Mouse (Mus musculus) heart, adult 2 months (tissue): ENCODE data around the gene Fbxw9. TPM values are rescaled to one million over a fixed set of nuclear protein-coding genes. Genes with fewer than 3 reads are reported as not detected.
"Not testable (repeated sequence)": the region's sequence is repeated elsewhere in the genome, so short reads cannot be mapped to it uniquely, and the experiment has no call there.

ENCODE experiments used
- DNase-seq, 2 experiments: peaks; one replicate each; pipeline ENCODE4 v3.0.0; 2021
- H3K27ac ChIP-seq: fragments of 200-600 bp; 2 replicates; pipeline ENCODE4 v1.8.1; 2022
- H3K27me3 ChIP-seq: fragments of 200-500 bp; 2 replicates; pipeline ENCODE4 v1.6.1; 2012; ENCODE audit warnings: mild to moderate bottlenecking, low read length, inconsistent platforms, mixed read lengths; ENCODE audit not compliant: control insufficient read depth, insufficient read depth
- H3K36me3 ChIP-seq: fragments of 200-500 bp; 2 replicates; pipeline ENCODE4 v1.6.1; 2012; ENCODE audit warnings: low read length, inconsistent platforms; ENCODE audit not compliant: control insufficient read depth, insufficient read depth
- H3K4me1 ChIP-seq: fragments of 200-500 bp; 2 replicates; pipeline ENCODE4 v1.6.1; 2011; ENCODE audit warnings: low read length; ENCODE audit not compliant: control insufficient read depth, insufficient read depth
- H3K4me3 ChIP-seq: fragments of 200-600 bp; 2 replicates; pipeline ENCODE4 v1.8.1; 2022
- H3K79me2 ChIP-seq: fragments of 200-500 bp; replicated peaks from 2 replicates; pipeline ENCODE4 v1.6.1; 2012; ENCODE audit warnings: mild to moderate bottlenecking, inconsistent platforms, low read length, moderate library complexity, mixed read lengths; ENCODE audit not compliant: control insufficient read depth, insufficient read depth
- H3K9ac ChIP-seq: fragments of 200-500 bp; 2 replicates; pipeline ENCODE4 v1.6.1; 2012; ENCODE audit warnings: low read depth, mild to moderate bottlenecking, control low read depth, inconsistent platforms, low read length, mixed read lengths
- CTCF ChIP-seq: fragments of 200-600 bp; IDR thresholded peaks from 2 replicates; pipeline ENCODE4 v1.8.1; 2022; ENCODE audit warnings: antibody characterized with exemption, mild to moderate bottlenecking, moderate library complexity
- EP300 ChIP-seq: fragments of 200-500 bp; IDR thresholded peaks from 2 replicates; pipeline ENCODE4 v1.6.1; 2011; ENCODE audit warnings: low read depth, low read length, control low read depth; ENCODE audit not compliant: insufficient read depth
- POLR2A ChIP-seq: fragments of 200-500 bp; IDR thresholded peaks from 2 replicates; pipeline ENCODE4 v1.6.1; 2011; ENCODE audit warnings: mild to moderate bottlenecking, low read depth, low read length, control low read depth; ENCODE audit not compliant: insufficient read depth
- WGBS: fragments of 180-500 bp; shearing (Covaris S2); methylation state at CpG from one replicate; pipeline ENCODE4 v1.1.7; 2018; 5-methylcytosine and 5-hydroxymethylcytosine counted together
- intact Hi-C: fragments of 180-260 bp; cut with DNase I; formaldehyde crosslinking; loops from one replicate; pipeline ENCODE4 v1.15.1; 2025
- polyA plus RNA-seq: library from polyadenylated mRNA; depleted of rRNA; stranded (reverse); fragments of >200 nt; gene quantifications from 2 replicates; pipeline ENCODE4 v1.2.3, GENCODE M21; 2012
- total RNA-seq, 2 experiments: library from RNA; stranded (reverse); gene quantifications; 2 replicates each; pipeline ENCODE4 v1.2.3; 2021

The Fbxw9 gene
- total and polyA plus RNA-seq, 3 experiments, result 2.4 to 10.5 (median 2.5) TPM

DNA sequence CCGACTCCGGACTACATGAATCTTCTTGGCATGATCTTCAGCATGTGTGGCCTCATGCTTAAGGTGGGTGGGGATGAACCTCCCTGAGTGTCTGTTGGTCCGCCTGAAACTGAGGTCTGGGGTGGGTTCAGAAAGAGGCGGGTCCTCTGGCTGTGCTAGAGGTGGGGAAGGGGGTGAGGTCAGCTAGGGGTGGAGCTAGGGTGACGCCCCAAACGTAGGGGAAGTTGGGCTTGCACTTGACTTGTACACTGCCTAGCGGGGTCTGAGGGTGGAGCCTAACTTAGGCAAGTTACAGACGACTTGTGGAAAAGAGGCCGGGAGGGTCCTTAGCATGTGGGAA, 21.3 kb downstream of the Fbxw9 start, which contains the start of gene Wdr83:
Wdr83 (minus strand) TSS at position 91 of the 340 bp plus-strand sequence.
- H3K27me3 ChIP-seq, result no peaks in the 10 kb centered on the region
- peak within 1 kb of the TSS; percentile 94 for H3K9ac ChIP-seq
- H3K4me3 ChIP-seq, result peak within 1 kb of the TSS; percentile 99
- peak in 1 of 2 experiments; percentile 63 for DNase-seq
- H3K27ac ChIP-seq, result peak within 1 kb of the TSS; percentile 81
- H3K79me2 ChIP-seq, result peaks cover 3% of the 10 kb centered on the region; the same call in 1 of the 2 replicates
- 0% methylated on average over 9 of the region's 9 CpGs for WGBS
- H3K36me3 ChIP-seq, result no peaks in the 10 kb centered on the region
- intact Hi-C loops, result loop anchor here (5.0 kb wide), 3 partner anchors 36 to 424 kb away; partner anchors contain the start of genes Orc6 and Vps35
- peaks cover 11% of the 10 kb centered on the region for H3K4me1 ChIP-seq
- no peak for TF ChIP-seq EP300

DNA sequence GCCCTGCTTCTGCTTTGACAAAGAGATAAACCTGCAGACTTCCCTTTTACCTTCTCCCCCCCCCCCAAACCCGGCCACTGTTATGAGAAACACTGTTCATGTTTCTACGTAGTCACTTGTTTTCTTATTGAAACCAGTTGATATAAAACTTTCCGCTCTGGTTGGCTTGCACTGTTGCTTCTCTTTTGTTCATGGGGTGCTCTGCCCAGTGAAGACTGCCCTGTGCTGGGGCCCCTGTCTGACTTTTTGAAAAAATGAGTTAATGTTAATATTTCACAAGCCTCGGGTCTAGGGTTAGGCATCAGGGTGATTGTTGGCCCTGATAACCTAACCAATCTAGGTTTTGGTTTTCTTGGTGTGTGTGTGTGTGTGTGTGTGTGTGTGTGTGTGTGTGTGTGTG, 22.3 kb downstream of the Fbxw9 start:
- not testable (repeated sequence) for H3K4me1 ChIP-seq, DNase-seq, H3K27me3 ChIP-seq, H3K36me3 ChIP-seq, H3K27ac ChIP-seq, H3K79me2 ChIP-seq, H3K4me3 ChIP-seq, H3K9ac ChIP-seq
- intact Hi-C loops, result loop anchor here (5.0 kb wide), 3 partner anchors 35 to 425 kb away; partner anchors contain the start of genes Orc6 and Vps35
- 74% methylated on average over 4 of the region's 4 CpGs for WGBS

DNA sequence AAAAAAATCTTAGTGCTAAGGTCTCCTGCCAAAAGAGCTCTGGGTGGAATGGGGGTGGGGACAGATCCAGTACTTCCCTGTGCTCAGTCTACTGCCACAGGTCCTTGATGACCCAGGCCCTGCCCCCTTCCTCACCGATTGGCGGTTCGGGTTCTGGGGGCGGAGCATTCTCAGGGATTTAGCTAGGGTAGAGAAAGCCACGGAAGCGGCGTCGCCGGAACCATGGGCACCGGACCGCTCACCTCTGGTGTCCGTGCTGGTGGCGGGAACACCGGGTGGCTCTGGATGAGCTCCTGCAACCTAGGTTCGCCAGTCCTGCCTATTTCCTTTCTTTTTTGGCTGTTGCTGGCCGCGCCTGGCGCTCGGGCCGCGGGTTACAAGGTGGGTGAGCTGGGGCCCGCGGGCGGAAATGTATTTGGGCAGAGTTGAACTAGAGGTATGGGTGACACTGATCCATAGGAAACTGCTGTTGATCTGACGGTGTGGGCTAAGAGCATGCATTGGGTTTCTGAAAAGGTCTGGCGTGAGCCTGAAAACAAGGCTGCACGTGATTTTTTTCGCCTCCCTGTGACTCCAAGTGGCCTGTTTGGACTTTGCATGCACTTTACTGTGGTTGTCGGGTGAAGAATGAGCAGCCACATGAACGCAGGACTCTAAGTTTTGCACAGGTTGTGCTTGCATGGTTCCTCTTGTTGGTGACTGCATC, 23.4 kb downstream of the Fbxw9 start, which contains the start of gene Man2b1:
Man2b1 (plus strand) TSS at position 163 of the 706 bp plus-strand sequence.
- DNase-seq, result peak; percentile 89 to 92
- H3K27me3 ChIP-seq, result no peaks in the 10 kb centered on the region
- no peaks in the 10 kb centered on the region for H3K36me3 ChIP-seq
- H3K9ac ChIP-seq, result peak within 1 kb of the TSS; percentile 77
- intact Hi-C loops, result loop anchor here (5.0 kb wide), 3 partner anchors 34 to 426 kb away; partner anchors contain the start of genes Orc6 and Vps35
- TF ChIP-seq CTCF, result peak; percentile 50
- TF ChIP-seq EP300, result no peak; the same call in 1 of the 2 replicates
- peak; percentile 95 for TF ChIP-seq POLR2A
- under 1% methylated on average over 30 of the region's 30 CpGs for WGBS
- peak within 1 kb of the TSS; percentile 68 for H3K4me3 ChIP-seq
- H3K27ac ChIP-seq, result peak within 1 kb of the TSS; percentile 81
- peaks cover 9% of the 10 kb centered on the region for H3K4me1 ChIP-seq
- H3K79me2 ChIP-seq, result peaks cover 3% of the 10 kb centered on the region; the same call in 1 of the 2 replicates

DNA sequence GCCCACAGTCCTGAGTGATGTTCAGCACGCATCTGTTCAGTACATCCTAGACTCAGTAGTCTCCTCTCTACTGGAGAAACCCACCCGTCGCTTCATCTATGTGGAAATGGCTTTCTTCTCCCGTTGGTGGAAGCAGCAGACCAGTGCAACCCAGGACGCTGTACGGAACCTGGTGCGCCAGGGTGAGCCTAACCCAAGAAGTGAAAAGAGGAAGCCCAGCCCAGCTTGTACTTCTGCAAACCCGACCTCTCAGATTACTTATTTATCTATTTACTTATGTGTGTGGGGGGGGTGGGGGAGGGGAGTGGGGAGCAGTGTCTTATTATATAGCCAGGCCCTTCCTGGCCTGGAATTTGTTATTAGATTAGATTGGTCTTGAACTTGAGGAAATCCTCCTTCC, 24.8 kb downstream of the Fbxw9 start:
- no peak for TF ChIP-seq CTCF
- Histone ChIP-seq H3K4me3 (no peak overlapping the region), H3K9ac (no peak overlapping the region), H3K27me3 (no peaks in the 10 kb centered on the region), H3K4me1 (peaks cover 9% of the 10 kb centered on the region), H3K36me3 (no peaks in the 10 kb centered on the region), H3K79me2 (peaks cover 3% of the 10 kb centered on the region; the same call in 1 of the 2 replicates), H3K27ac (no peak overlapping the region)
- intact Hi-C loops, result loop anchor here (5.0 kb wide), 3 partner anchors 33 to 427 kb away; partner anchors contain the start of genes Orc6 and Vps35
- DNase-seq, result peak in 1 of 2 experiments; percentile 35
- 82% methylated on average over 8 of the region's 8 CpGs for WGBS

DNA sequence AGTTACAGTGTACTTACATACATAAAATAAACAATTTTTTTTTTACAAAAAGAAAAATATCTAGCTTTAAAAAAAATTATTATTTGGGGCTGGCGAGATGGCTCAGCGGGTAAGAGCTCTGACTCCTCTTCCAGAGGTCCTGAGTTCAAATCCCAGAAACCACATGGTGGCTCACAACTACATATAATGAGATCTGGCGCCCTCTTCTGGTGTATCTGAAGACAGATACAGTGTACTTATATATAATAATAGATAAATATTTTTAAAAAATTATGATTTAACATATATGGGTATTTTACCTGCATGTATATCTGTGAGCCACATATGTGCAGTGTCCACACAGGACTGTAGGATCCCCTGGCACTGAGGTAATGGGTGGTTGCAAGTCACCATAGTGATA, 26.4 kb downstream of the Fbxw9 start:
- H3K36me3 ChIP-seq, result no peaks in the 10 kb centered on the region
- intact Hi-C loops, result no loop called here
- H3K4me1 ChIP-seq, result peaks cover 8% of the 10 kb centered on the region

DNA sequence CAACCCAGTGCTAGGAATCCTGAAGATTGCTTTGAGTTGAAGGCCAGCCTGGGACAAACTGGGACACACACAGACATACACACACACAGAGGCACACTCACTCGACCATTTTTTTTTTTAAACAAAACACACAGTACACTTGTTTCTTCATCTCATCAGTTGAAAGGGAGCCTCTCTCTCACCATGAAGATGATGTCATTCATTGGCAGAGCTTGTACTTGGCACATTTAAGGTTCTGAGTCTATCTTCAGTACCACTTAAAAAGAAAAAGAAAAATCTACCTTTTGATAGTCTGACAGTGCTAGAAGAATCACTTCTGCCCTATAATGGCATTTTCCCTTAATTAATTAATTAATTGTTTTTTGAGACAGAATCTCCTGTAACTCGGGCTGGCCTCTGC, 28.9 kb downstream of the Fbxw9 start:
- intact Hi-C loops, result no loop called here
- Histone ChIP-seq H3K36me3 (no peaks in the 10 kb centered on the region), H3K79me2 (no peaks in the 10 kb centered on the region), H3K4me3 (no peak overlapping the region), H3K9ac (no peak overlapping the region), H3K4me1 (peaks cover under 1% of the 10 kb centered on the region), H3K27me3 (no peaks in the 10 kb centered on the region), H3K27ac (no peak overlapping the region)
- WGBS, result 74% methylated on average over 2 of the region's 2 CpGs
- DNase-seq, result no peak
- TF ChIP-seq POLR2A (no peak), EP300 (no peak), CTCF (no peak)

More for the DNA sequence above, 26.4 kb downstream of the Fbxw9 start:
- no peak for DNase-seq
- no peaks in the 10 kb centered on the region for H3K79me2 ChIP-seq
- TF ChIP-seq CTCF, result peak; percentile 61
- no peak for TF ChIP-seq POLR2A
- no peak overlapping the region for H3K9ac ChIP-seq
- H3K27ac ChIP-seq, result no peak overlapping the region
- 83% methylated on average over 3 of the region's 3 CpGs for WGBS
- H3K4me3 ChIP-seq, result no peak overlapping the region
- H3K27me3 ChIP-seq, result no peaks in the 10 kb centered on the region
